Mouse (Mus musculus): ENCODE measurements around the gene Cers1. TPM values are rescaled to one million over a fixed set of nuclear protein-coding genes. Genes with fewer than 3 reads are reported as not detected.

Cers1 gene
- polyA plus RNA-seq, 1 experiment: not detected

GRCm38 (mm10) chr8:70342007-70342406 is 26.4 kb downstream of the Cers1 start:
- 88% methylated on average over 14 of the region's 14 CpGs for WGBS
- no peak overlapping the region for H3K27ac ChIP-seq (ENCODE audit: insufficient read depth, low read depth, low read length)
- no peak for TF ChIP-seq CTCF (IDR thresholded peaks at IDR 0.05; ENCODE audit: insufficient read depth, low read depth, low read length)
- TF ChIP-seq POLR2A (IDR thresholded peaks at IDR 0.05; ENCODE audit: insufficient read depth, low read depth, low read length): no peak
- H3K4me1 ChIP-seq (ENCODE audit: control insufficient read depth, insufficient read depth, low read length): peaks cover 11% of the 10 kb centered on the region
- H3K4me3 ChIP-seq (ENCODE audit: insufficient read depth, low read depth, low read length): no peak overlapping the region

GRCm38 (mm10) chr8:70343076-70343475 is 27.5 kb downstream of the Cers1 start:
- H3K27ac ChIP-seq (ENCODE audit: insufficient read depth, low read depth, low read length): no peak overlapping the region
- no peak overlapping the region for H3K4me3 ChIP-seq (ENCODE audit: insufficient read depth, low read depth, low read length)
- peaks cover 15% of the 10 kb centered on the region for H3K4me1 ChIP-seq (ENCODE audit: control insufficient read depth, insufficient read depth, low read length)
- TF ChIP-seq CTCF (IDR thresholded peaks at IDR 0.05; ENCODE audit: insufficient read depth, low read depth, low read length) (no peak), POLR2A (IDR thresholded peaks at IDR 0.05; ENCODE audit: insufficient read depth, low read depth, low read length) (no peak)
- WGBS: 80% methylated on average over 7 of the region's 7 CpGs

GRCm38 (mm10) chr8:70343696-70344095 is 28.1 kb downstream of the Cers1 start:
- Histone ChIP-seq H3K4me3 (ENCODE audit: insufficient read depth, low read depth, low read length) (no peak overlapping the region), H3K27ac (ENCODE audit: insufficient read depth, low read depth, low read length) (no peak overlapping the region), H3K4me1 (ENCODE audit: control insufficient read depth, insufficient read depth, low read length) (peaks cover 19% of the 10 kb centered on the region)
- TF ChIP-seq POLR2A (IDR thresholded peaks at IDR 0.05; ENCODE audit: insufficient read depth, low read depth, low read length) (no peak), CTCF (IDR thresholded peaks at IDR 0.05; ENCODE audit: insufficient read depth, low read depth, low read length) (no peak)
- WGBS: 47% methylated on average over 6 of the region's 6 CpGs

GRCm38 (mm10) chr8:70344279-70344678 is 28.7 kb downstream of the Cers1 start:
- no peak for TF ChIP-seq POLR2A (IDR thresholded peaks at IDR 0.05; ENCODE audit: insufficient read depth, low read depth, low read length)
- TF ChIP-seq CTCF (IDR thresholded peaks at IDR 0.05; ENCODE audit: insufficient read depth, low read depth, low read length): no peak
- H3K4me3 ChIP-seq (ENCODE audit: insufficient read depth, low read depth, low read length): no peak overlapping the region
- 71% methylated on average over 2 of the region's 2 CpGs for WGBS
- H3K27ac ChIP-seq (ENCODE audit: insufficient read depth, low read depth, low read length): no peak overlapping the region
- peaks cover 25% of the 10 kb centered on the region for H3K4me1 ChIP-seq (ENCODE audit: control insufficient read depth, insufficient read depth, low read length)

GRCm38 (mm10) chr8:70347443-70347842 is 31.9 kb downstream of the Cers1 start:
- H3K27ac ChIP-seq (ENCODE audit: insufficient read depth, low read depth, low read length): no peak overlapping the region
- no peak for TF ChIP-seq CTCF (IDR thresholded peaks at IDR 0.05; ENCODE audit: insufficient read depth, low read depth, low read length)
- no peak for TF ChIP-seq POLR2A (IDR thresholded peaks at IDR 0.05; ENCODE audit: insufficient read depth, low read depth, low read length)
- 55% methylated on average over 4 of the region's 4 CpGs for WGBS
- peaks cover 47% of the 10 kb centered on the region for H3K4me1 ChIP-seq (ENCODE audit: control insufficient read depth, insufficient read depth, low read length)
- no peak overlapping the region for H3K4me3 ChIP-seq (ENCODE audit: insufficient read depth, low read depth, low read length)

GRCm38 (mm10) chr8:70347860-70348420 is 32.4 kb downstream of the Cers1 start:
- no peak for TF ChIP-seq CTCF (IDR thresholded peaks at IDR 0.05; ENCODE audit: insufficient read depth, low read depth, low read length)
- no peak for TF ChIP-seq POLR2A (IDR thresholded peaks at IDR 0.05; ENCODE audit: insufficient read depth, low read depth, low read length)
- no peak overlapping the region for H3K27ac ChIP-seq (ENCODE audit: insufficient read depth, low read depth, low read length)
- no peak overlapping the region for H3K4me3 ChIP-seq (ENCODE audit: insufficient read depth, low read depth, low read length)
- H3K4me1 ChIP-seq (ENCODE audit: control insufficient read depth, insufficient read depth, low read length): peaks cover 47% of the 10 kb centered on the region
- 36% methylated on average over 1 of the region's 1 CpGs for WGBS

- no peak overlapping the region for H3K27ac ChIP-seq (ENCODE audit: insufficient read depth, low read depth, low read length)
- WGBS: 20% methylated on average over 15 of the region's 15 CpGs
- H3K4me1 ChIP-seq (ENCODE audit: control insufficient read depth, insufficient read depth, low read length): peaks cover 46% of the 10 kb centered on the region
- H3K4me3 ChIP-seq (ENCODE audit: insufficient read depth, low read depth, low read length): peak overlapping the region; percentile 95
- TF ChIP-seq POLR2A (IDR thresholded peaks at IDR 0.05; ENCODE audit: insufficient read depth, low read depth, low read length): no peak
- no peak for TF ChIP-seq CTCF (IDR thresholded peaks at IDR 0.05; ENCODE audit: insufficient read depth, low read depth, low read length)
These were observed 35.7 kb downstream of the Cers1 start for GRCm38 (mm10) chr8:70351035-70351999.

GRCm38 (mm10) chr8:70352000-70352384 is 36.4 kb downstream of the Cers1 start:
- no peak for TF ChIP-seq CTCF (IDR thresholded peaks at IDR 0.05; ENCODE audit: insufficient read depth, low read depth, low read length)
- TF ChIP-seq POLR2A (IDR thresholded peaks at IDR 0.05; ENCODE audit: insufficient read depth, low read depth, low read length): no peak
- H3K4me1 ChIP-seq (ENCODE audit: control insufficient read depth, insufficient read depth, low read length): peaks cover 43% of the 10 kb centered on the region
- H3K27ac ChIP-seq (ENCODE audit: insufficient read depth, low read depth, low read length): no peak overlapping the region
- peak overlapping the region; percentile 95 for H3K4me3 ChIP-seq (ENCODE audit: insufficient read depth, low read depth, low read length)
- WGBS: 18% methylated on average over 3 of the region's 3 CpGs

GRCm38 (mm10) chr8:70352657-70353151 is 37.1 kb downstream of the Cers1 start:
- Histone ChIP-seq H3K4me3 (ENCODE audit: insufficient read depth, low read depth, low read length) (peak overlapping the region; percentile 95), H3K27ac (ENCODE audit: insufficient read depth, low read depth, low read length) (no peak overlapping the region), H3K4me1 (ENCODE audit: control insufficient read depth, insufficient read depth, low read length) (peaks cover 43% of the 10 kb centered on the region)
- under 1% methylated on average over 62 of the region's 64 CpGs for WGBS
- TF ChIP-seq CTCF (IDR thresholded peaks at IDR 0.05; ENCODE audit: insufficient read depth, low read depth, low read length): no peak
- TF ChIP-seq POLR2A (IDR thresholded peaks at IDR 0.05; ENCODE audit: insufficient read depth, low read depth, low read length): no peak
